Mouse (Mus musculus) hindbrain, embryonic 10.5 days (tissue): ENCODE measurements around the gene Stk39. TPM values are rescaled to one million over a fixed set of nuclear protein-coding genes. Genes with fewer than 3 reads are reported as not detected.

Experiments used
- DNase-seq: peaks from one replicate; pipeline ENCODE4 v3.0.0-alpha.2; 2017; ENCODE audit warnings: low spot score
- H3K27ac ChIP-seq: fragments of 300-500 bp; sonication (generic); 2 replicates; pipeline ENCODE4 v1.5.1; 2016; ENCODE audit warnings: mild to moderate bottlenecking, moderate library complexity
- H3K27me3 ChIP-seq: fragments of 300-500 bp; sonication (generic); 2 replicates; pipeline ENCODE4 v1.6.1; 2016; ENCODE audit warnings: mild to moderate bottlenecking; ENCODE audit not compliant: poor library complexity, insufficient read depth, severe bottlenecking
- H3K36me3 ChIP-seq: fragments of 300-500 bp; sonication (generic); 2 replicates; pipeline ENCODE4 v1.6.1; 2016; ENCODE audit warnings: mild to moderate bottlenecking, moderate library complexity
- H3K4me1 ChIP-seq: fragments of 300-500 bp; sonication (generic); replicated peaks from 2 replicates; pipeline ENCODE4 v1.6.1; 2016; ENCODE audit warnings: mild to moderate bottlenecking
- H3K4me3 ChIP-seq: fragments of 300-500 bp; sonication (generic); 2 replicates; pipeline ENCODE4 v1.5.1; 2016; ENCODE audit warnings: mild to moderate bottlenecking, moderate library complexity
- H3K9me3 ChIP-seq: fragments of 300-500 bp; sonication (generic); 2 replicates; pipeline ENCODE4 v1.6.1; 2016; ENCODE audit warnings: mild to moderate bottlenecking, moderate library complexity
- WGBS: fragments of 180-500 bp; shearing (Covaris S2); methylation state at CpG from one replicate; pipeline ENCODE4 v1.1.7; 2016; 5-methylcytosine and 5-hydroxymethylcytosine counted together
- polyA plus RNA-seq: library from polyadenylated mRNA; unstranded; fragments of >200 nt; fragmentation: Nextera tagmentation; extraction: Ambion mirVana; gene quantifications from 2 replicates; pipeline ENCODE4 v1.2.1, GENCODE M21; 2016

Gene Stk39
- polyA plus RNA-seq, 1 experiment from 2014 or later: 37.3 TPM

DNA sequence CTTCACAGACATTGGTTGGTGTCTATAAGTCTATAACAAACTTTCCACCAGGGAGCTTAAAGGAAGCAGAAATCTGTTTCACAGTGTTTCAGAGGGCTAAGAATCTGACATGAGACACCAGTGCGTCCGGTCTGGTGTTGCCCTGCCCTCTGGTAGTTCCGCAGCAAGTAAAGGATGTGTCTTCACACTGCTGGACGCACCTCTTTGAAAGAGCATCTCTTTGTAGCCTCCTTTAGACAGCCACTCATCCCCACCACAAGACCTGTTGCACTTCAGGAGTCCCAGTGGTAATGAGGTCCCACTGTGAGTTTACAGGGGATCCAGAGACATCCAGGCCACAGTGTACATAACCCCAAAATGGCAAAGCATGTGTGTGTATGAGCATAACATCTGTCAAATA, 88.1 kb downstream of the Stk39 start:
- Histone ChIP-seq H3K4me3 (no peak overlapping the region), H3K27ac (peak overlapping the region; percentile 66; the same call in 1 of the 2 replicates), H3K9me3 (no peaks in the 10 kb centered on the region), H3K4me1 (peaks cover 86% of the 10 kb centered on the region), H3K36me3 (peaks cover 17% of the 10 kb centered on the region; the same call in 1 of the 2 replicates), H3K27me3 (no peaks in the 10 kb centered on the region)
- no peak for DNase-seq
- 75% methylated on average over 4 of the region's 4 CpGs for WGBS

DNA sequence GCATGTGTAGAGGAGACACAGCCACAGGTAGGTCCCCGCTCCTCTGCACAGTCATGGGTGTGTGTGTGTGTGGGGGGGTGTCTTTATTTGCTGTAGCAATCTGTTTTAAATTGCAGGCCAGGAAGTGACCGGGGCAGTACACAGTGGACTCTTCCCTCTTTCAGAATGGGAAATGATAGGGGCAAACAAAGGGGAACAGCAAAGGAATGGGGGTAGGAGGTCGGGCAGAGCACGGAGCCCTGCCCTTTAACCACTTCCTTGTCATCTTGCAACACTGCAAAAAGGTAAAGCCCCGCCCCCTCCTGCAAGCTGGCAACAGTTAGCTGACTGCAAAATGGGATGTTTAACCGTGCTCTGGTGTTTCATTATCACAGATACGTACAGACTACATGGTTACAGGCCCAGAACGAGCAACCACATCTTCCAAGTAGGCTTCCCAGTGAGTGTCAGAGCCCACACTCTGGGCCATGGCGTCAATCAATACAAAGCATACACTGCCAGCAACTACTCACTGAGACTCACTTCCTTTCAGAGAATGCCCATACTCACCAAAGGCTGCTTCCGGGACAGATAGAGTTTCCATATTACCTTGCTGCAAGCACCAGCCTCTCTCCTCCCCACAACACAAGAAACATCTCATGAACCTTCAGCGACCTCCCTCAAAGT, 89.5 kb downstream of the Stk39 start:
- 58% methylated on average over 11 of the region's 11 CpGs for WGBS
- peaks cover 99% of the 10 kb centered on the region for H3K4me1 ChIP-seq
- H3K9me3 ChIP-seq: no peaks in the 10 kb centered on the region
- no peak overlapping the region for H3K4me3 ChIP-seq
- H3K36me3 ChIP-seq: 0 out of 2 replicates have a peak, but pooled peaks cover 10% of the 10 kb centered on the region
- H3K27me3 ChIP-seq: no peaks in the 10 kb centered on the region
- peak overlapping the region; percentile 66; the same call in 1 of the 2 replicates for H3K27ac ChIP-seq
- DNase-seq: no peak

DNA sequence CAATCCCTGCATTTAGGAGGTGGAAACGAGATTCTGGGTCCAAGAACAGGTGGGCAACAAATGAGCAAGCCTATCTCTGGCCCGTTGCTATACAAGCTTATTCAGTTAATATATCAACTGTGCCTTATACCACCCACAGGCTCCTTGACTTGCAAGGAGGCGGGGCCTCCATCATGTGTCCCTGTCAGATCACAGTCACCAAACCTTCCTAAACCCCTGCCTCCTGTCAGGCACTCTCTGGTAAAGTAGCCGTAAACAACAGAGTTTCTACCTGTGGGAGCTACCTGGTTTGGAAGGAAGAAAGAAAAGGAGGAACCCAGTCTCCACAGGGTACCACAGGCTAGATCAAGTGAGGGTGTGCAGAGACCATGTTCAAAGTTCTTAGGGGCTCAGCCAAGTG, 90.2 kb downstream of the Stk39 start:
- no peaks in the 10 kb centered on the region for H3K9me3 ChIP-seq
- peaks cover 14% of the 10 kb centered on the region; the same call in 1 of the 2 replicates for H3K36me3 ChIP-seq
- no peaks in the 10 kb centered on the region for H3K27me3 ChIP-seq
- peaks cover 99% of the 10 kb centered on the region for H3K4me1 ChIP-seq
- WGBS: 77% methylated on average over 4 of the region's 4 CpGs
- H3K4me3 ChIP-seq: no peak overlapping the region
- DNase-seq: no peak
- peak overlapping the region; percentile 66; the same call in 1 of the 2 replicates for H3K27ac ChIP-seq

DNA sequence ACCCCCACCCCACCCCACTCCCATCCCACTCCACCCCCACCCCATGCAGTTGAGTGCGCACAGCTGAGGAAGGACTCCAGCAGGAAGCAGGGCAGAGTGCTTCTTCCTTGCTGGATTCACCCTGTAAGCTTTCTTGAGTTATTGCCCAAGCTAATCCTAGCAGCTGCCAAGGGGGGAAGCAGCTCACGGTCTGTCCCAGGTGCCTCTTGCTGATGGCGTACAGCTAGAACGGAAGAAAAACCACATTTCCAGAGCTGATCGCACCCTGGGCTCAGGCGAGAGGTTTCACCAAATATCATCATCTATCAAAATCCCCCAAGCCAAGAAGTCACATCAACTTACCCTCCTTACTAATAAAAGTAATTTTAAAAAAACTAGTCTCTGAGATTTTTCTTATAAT, 90.9 kb downstream of the Stk39 start:
- Histone ChIP-seq H3K27ac (0 out of 2 replicates have a peak overlapping the region, but pooled peaks have one; percentile 45), H3K4me3 (no peak overlapping the region), H3K9me3 (no peaks in the 10 kb centered on the region), H3K27me3 (no peaks in the 10 kb centered on the region), H3K4me1 (peaks cover 99% of the 10 kb centered on the region), H3K36me3 (peaks cover 14% of the 10 kb centered on the region; the same call in 1 of the 2 replicates)
- DNase-seq: no peak
- WGBS: 67% methylated on average over 6 of the region's 6 CpGs

DNA sequence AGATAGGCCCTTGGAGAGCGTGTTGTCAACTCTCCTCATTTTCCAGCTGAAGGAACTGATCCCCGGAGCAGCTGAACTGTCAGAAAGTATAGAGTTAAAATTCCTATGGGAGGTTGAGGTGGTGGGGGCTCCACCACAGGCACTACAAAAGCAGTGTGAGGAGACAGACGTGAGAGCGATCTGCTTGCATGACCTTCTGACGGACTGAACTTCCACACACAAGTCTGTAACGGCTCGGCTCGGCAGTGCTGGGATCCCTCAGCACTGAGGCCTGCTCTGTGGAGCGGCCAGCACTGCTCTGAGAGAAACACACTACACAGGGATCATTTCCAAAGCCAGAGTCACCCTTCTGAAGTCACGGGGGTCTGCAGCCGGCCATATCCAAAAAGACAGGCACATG, 92.4 kb downstream of the Stk39 start:
- WGBS: 43% methylated on average over 11 of the region's 11 CpGs
- H3K27ac ChIP-seq: peak overlapping the region; percentile 64
- peaks cover 7% of the 10 kb centered on the region; the same call in 1 of the 2 replicates for H3K36me3 ChIP-seq
- no peaks in the 10 kb centered on the region for H3K9me3 ChIP-seq
- H3K27me3 ChIP-seq: no peaks in the 10 kb centered on the region
- DNase-seq: no peak
- peaks cover 85% of the 10 kb centered on the region for H3K4me1 ChIP-seq
- no peak overlapping the region for H3K4me3 ChIP-seq

DNA sequence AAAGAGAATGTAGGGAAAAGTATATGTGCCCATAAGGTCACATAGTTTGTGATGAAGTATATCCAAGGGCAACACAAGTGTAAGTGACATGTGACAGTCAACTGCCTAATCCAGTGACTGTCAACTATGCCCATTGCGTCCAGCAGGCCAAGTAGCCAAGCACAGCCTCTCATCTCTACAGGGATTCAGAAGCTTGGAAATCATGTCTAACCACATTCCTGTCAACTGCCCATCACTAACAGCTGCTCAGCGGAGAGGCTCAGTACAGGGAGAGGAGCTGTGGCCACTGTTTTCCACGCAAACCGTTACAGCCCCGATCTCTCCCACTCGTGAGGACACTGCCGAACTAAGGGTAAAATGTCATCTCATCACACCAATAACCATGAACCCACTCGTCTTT, 93.7 kb downstream of the Stk39 start:
- peaks cover 7% of the 10 kb centered on the region; the same call in 1 of the 2 replicates for H3K36me3 ChIP-seq
- H3K4me1 ChIP-seq: peaks cover 84% of the 10 kb centered on the region
- H3K27ac ChIP-seq: no peak overlapping the region
- H3K27me3 ChIP-seq: no peaks in the 10 kb centered on the region
- H3K4me3 ChIP-seq: no peak overlapping the region
- WGBS: 79% methylated on average over 8 of the region's 8 CpGs
- no peak for DNase-seq
- no peaks in the 10 kb centered on the region for H3K9me3 ChIP-seq

DNA sequence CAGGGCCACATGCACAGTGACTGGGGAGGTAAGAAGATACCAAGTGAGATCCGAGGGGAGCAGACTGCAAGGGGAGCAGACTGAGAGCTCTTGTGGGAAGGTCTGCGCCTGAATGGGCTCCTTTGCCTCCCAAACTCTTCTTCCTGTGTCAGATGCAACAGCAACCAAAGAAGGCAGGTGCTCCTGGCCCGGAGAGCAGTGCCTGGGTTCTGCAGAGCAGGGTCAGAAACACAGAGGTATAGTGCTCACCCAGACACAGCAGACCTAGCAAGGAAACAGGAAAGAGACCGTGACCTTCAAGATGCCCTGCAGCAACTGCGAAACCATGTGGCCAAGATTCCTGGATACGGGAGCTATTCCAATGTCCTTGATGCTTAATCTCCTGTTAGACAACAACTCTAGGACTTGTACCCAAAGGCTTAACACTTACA, 94.8 kb downstream of the Stk39 start:
- Histone ChIP-seq H3K4me1 (peaks cover 79% of the 10 kb centered on the region), H3K36me3 (peaks cover 7% of the 10 kb centered on the region; the same call in 1 of the 2 replicates), H3K9me3 (no peaks in the 10 kb centered on the region), H3K27ac (peak overlapping the region; percentile 50), H3K4me3 (no peak overlapping the region), H3K27me3 (no peaks in the 10 kb centered on the region)
- WGBS: 82% methylated on average over 6 of the region's 6 CpGs
- no peak for DNase-seq

DNA sequence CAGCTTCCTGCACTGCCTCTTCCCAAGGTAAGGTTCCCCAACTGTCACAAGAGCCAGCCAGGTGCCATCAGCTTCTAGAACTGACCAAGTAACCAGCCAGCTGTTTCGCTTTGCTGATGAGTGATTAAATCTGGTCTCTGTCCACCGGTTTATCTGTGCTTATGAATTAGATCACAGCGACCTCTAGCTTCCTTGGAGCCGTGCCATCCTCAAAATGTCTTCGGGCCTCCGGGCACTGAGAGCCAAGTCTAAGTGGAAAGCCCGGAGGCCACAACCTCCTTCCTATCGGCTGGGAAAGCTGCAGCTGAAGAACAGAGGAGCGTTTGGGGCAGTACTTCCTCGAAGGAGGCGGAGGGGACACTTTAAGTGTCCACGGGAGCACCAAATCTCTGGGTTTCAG, 95.4 kb downstream of the Stk39 start:
- Histone ChIP-seq H3K9me3 (no peaks in the 10 kb centered on the region), H3K27me3 (no peaks in the 10 kb centered on the region), H3K27ac (peak overlapping the region; percentile 50; the same call in 1 of the 2 replicates), H3K4me3 (no peak overlapping the region), H3K4me1 (peaks cover 78% of the 10 kb centered on the region), H3K36me3 (peaks cover 7% of the 10 kb centered on the region; the same call in 1 of the 2 replicates)
- DNase-seq: no peak
- 87% methylated on average over 12 of the region's 12 CpGs for WGBS

DNA sequence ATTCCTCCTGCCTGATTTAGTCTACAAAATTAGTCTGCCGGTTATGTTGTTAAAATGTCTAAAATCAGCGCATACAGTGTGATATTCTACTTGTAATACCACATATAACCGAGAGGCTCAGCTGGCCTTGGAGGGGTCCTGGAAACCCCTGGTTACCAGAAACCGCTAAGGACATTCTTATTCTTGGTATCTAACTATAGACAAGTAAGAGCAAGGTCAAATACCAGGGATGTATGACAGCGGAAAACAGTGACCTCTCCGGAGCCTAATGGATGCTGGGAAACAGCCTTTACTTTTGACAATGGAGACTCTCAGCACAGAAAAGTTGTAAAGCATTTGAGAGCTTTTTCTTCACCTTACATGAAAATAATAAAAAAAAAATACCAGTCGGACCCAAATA, 97.9 kb downstream of the Stk39 start:
- WGBS: 67% methylated on average over 7 of the region's 7 CpGs
- H3K9me3 ChIP-seq: no peaks in the 10 kb centered on the region
- no peak for DNase-seq
- peaks cover 68% of the 10 kb centered on the region for H3K4me1 ChIP-seq
- H3K27me3 ChIP-seq: no peaks in the 10 kb centered on the region
- H3K36me3 ChIP-seq: peaks cover 7% of the 10 kb centered on the region; the same call in 1 of the 2 replicates
- H3K4me3 ChIP-seq: no peak overlapping the region
- H3K27ac ChIP-seq: no peak overlapping the region; the same call in 1 of the 2 replicates

DNA sequence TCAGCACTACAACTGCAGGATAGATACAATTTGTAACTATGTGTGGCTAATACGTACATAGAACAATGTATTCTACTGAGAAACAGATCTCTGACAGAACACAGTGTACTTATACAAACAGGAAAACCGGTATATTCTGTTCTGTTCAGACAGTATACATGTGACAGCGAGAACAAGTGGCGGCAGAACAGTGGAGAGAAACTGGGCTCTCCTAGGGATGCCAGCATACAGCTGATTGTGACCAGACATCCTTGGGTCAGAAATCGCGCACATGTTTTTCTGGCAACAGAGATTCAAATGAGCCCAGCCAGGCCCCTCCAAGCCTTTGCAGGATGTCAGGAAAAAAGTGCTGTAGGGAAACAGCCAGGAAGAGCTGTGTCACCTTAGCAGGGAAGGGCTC, 100.2 kb downstream of the Stk39 start:
- Histone ChIP-seq H3K27ac (0 out of 2 replicates have a peak overlapping the region, but pooled peaks have one; percentile 30), H3K9me3 (no peaks in the 10 kb centered on the region), H3K27me3 (no peaks in the 10 kb centered on the region), H3K4me1 (peaks cover 65% of the 10 kb centered on the region), H3K4me3 (no peak overlapping the region), H3K36me3 (peaks cover under 1% of the 10 kb centered on the region; the same call in 1 of the 2 replicates)
- 82% methylated on average over 6 of the region's 6 CpGs for WGBS
- no peak for DNase-seq

DNA sequence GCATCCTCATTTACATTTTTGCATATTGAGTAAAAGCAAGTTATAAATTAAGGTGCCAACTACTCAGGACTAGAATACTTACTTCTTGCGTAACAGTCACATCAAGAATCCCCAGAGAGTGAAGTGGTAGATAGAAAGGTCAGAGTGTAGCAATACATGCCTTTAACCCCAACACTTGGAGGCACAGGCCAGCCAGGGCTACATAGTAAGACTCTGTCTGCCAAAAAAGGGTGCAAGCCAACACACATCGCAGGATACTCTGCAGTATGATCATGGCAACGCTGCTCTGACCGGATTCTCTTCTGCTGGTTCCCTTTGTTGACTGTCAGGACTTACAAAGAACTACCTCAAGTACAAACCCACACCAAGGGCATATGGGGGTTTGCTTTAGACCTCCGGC, 101.7 kb downstream of the Stk39 start:
- H3K9me3 ChIP-seq: no peaks in the 10 kb centered on the region
- no peaks in the 10 kb centered on the region for H3K27me3 ChIP-seq
- 77% methylated on average over 5 of the region's 5 CpGs for WGBS
- H3K4me3 ChIP-seq: no peak overlapping the region
- H3K36me3 ChIP-seq: no peaks in the 10 kb centered on the region
- H3K27ac ChIP-seq: peak overlapping the region; percentile 69; the same call in 1 of the 2 replicates
- no peak for DNase-seq
- peaks cover 74% of the 10 kb centered on the region for H3K4me1 ChIP-seq

DNA sequence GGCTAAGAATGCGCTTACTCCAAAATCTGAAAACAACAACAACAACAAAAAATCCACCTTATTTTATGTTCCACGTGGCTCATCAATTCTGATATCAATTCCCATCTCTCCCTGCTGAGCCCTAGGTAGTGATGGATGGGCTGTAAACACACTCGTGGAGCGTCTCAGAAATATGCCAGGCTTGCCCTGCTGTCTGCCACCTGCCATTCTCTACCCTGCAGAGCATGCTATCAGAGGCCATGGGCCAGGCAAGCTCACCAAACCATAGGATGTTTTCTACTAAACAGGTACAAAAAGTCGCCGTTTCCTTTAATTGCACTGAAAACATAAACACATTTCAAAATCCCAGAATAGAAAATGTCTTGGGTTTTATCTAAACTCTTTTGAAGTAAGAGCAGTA, 103.0 kb downstream of the Stk39 start:
- no peaks in the 10 kb centered on the region for H3K27me3 ChIP-seq
- H3K27ac ChIP-seq: 0 out of 2 replicates have a peak overlapping the region, but pooled peaks have one; percentile 35
- WGBS: 78% methylated on average over 6 of the region's 6 CpGs
- peaks cover 79% of the 10 kb centered on the region for H3K4me1 ChIP-seq
- no peaks in the 10 kb centered on the region for H3K36me3 ChIP-seq
- DNase-seq: no peak
- H3K9me3 ChIP-seq: no peaks in the 10 kb centered on the region
- H3K4me3 ChIP-seq: no peak overlapping the region

DNA sequence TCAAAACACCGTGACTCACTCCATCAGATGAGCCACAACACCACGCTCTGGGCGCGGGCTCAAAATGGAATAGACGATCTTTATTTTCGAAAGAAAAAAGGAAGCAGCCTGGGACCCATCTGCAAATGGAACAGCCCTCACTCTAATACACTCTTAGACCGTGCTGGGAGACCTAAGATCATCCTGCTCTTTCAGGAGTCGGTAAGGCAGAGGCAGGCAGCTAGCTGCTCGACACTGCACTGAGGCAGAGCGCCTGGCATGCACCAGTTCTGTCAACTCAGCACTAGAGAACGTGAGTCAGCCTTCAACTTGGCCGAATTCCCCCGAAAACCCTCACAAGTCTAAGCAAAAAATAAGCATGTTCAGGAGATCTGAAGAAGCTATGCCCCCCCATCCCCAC, 104.1 kb downstream of the Stk39 start:
- Histone ChIP-seq H3K9me3 (no peaks in the 10 kb centered on the region), H3K4me3 (no peak overlapping the region), H3K36me3 (no peaks in the 10 kb centered on the region), H3K27ac (peak overlapping the region; percentile 93), H3K4me1 (peaks cover 82% of the 10 kb centered on the region), H3K27me3 (no peaks in the 10 kb centered on the region)
- no peak for DNase-seq
- whole genome bisulfite sequencing: 46% methylated on average over 13 of the region's 13 CpGs
